Mouse (Mus musculus) lung, postnatal 0 days (tissue): ENCODE data around the gene Iqcf3. TPM values are rescaled to one million over a fixed set of nuclear protein-coding genes. Genes with fewer than 3 reads are reported as not detected.

ENCODE experiments used
- ATAC-seq: fragments of 200-750 bp; cut with Nextera tagmentation; 2 replicates; pipeline ENCODE4 v1.8.0; 2017; ENCODE audit warnings: moderate library complexity
- DNase-seq: peaks from one replicate; pipeline ENCODE4 v3.0.0-alpha.2; 2016; ENCODE audit warnings: low spot score
- H3K27ac ChIP-seq: fragments of 300-500 bp; sonication (generic); 2 replicates; pipeline ENCODE4 v1.5.1; 2014; ENCODE audit warnings: antibody characterized with exemption, mild to moderate bottlenecking, low read length, mixed read lengths
- H3K27me3 ChIP-seq: fragments of 300-500 bp; sonication (generic); replicated peaks from 2 replicates; pipeline ENCODE4 v1.6.1; 2014; ENCODE audit warnings: low read length, mixed read lengths; ENCODE audit not compliant: insufficient read depth
- H3K36me3 ChIP-seq: fragments of 300-500 bp; sonication (generic); 2 replicates; pipeline ENCODE4 v1.6.1; 2014; ENCODE audit warnings: low read length, mixed read lengths; ENCODE audit not compliant: insufficient read depth
- H3K4me1 ChIP-seq: fragments of 300-500 bp; sonication (generic); 2 replicates; pipeline ENCODE4 v1.6.1; 2014; ENCODE audit warnings: antibody characterized with exemption, low read depth, low read length, mixed read lengths; ENCODE audit not compliant: insufficient read depth
- H3K4me2 ChIP-seq: fragments of 300-500 bp; sonication (generic); replicated peaks from 2 replicates; pipeline ENCODE4 v1.6.1; 2014; ENCODE audit warnings: low read depth, mild to moderate bottlenecking, low read length, moderate library complexity, mixed read lengths
- H3K4me3 ChIP-seq: fragments of 300-500 bp; sonication (generic); 2 replicates; pipeline ENCODE4 v1.5.1; 2014; ENCODE audit warnings: low read depth, low read length
- H3K9ac ChIP-seq: fragments of 300-500 bp; sonication (generic); replicated peaks from 2 replicates; pipeline ENCODE4 v1.6.1; 2014; ENCODE audit warnings: low read depth, mild to moderate bottlenecking
- H3K9me3 ChIP-seq: fragments of 300-500 bp; sonication (generic); 2 replicates; pipeline ENCODE4 v1.6.1; 2016; ENCODE audit warnings: low read length, mixed read lengths
- CTCF ChIP-seq: IDR thresholded peaks from 2 replicates; pipeline ENCODE4 v1.5.1; 2016; ENCODE audit warnings: antibody characterized with exemption, mild to moderate bottlenecking
- EP300 ChIP-seq: IDR thresholded peaks from 2 replicates; pipeline ENCODE4 v1.6.1; 2016; ENCODE audit warnings: antibody characterized with exemption, mild to moderate bottlenecking, control low read depth
- WGBS: fragments of 180-500 bp; shearing (Covaris S2); extraction: QIAGEN DNeasy Blood & Tissue Kit; methylation state at CpG from one replicate; pipeline ENCODE4 v1.1.7; 2014; 5-methylcytosine and 5-hydroxymethylcytosine counted together
- polyA plus RNA-seq: library from polyadenylated mRNA; unstranded; fragments of >200 nt; fragmentation: Nextera tagmentation; extraction: Ambion mirVana; gene quantifications from 2 replicates; pipeline ENCODE4 v1.2.1, GENCODE M21; 2015

Gene Iqcf3
- polyA plus RNA-seq, 1 experiment from 2014 or later: not detected

DNA sequence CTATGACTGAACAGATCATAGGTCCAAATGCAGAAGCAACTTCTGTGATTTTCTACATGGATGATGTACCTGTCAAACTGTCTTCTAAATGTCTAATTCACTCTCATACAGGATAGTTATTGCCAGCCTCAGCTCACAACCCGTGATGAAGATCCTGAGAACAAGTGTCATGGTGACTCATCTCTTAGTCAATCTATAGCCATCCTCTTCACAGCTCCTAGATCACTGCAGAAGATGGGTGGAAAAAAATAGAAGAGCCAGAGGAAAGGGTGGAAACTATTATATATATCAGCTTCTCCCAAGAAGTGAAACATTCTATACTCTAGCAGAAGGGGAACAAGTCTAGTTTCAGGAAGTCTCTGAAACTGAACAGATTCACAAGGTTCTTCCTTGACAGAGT, 21.1 kb upstream of the Iqcf3 start:
- no peaks in the 10 kb centered on the region for H3K4me1 ChIP-seq
- H3K9me3 ChIP-seq: no peaks in the 10 kb centered on the region
- no peak for DNase-seq
- no peak for ATAC-seq
- TF ChIP-seq CTCF: no peak
- no peak for TF ChIP-seq EP300
- H3K4me2 ChIP-seq: no peak overlapping the region
- no peaks in the 10 kb centered on the region for H3K36me3 ChIP-seq
- 70% methylated on average over 1 of the region's 1 CpGs for WGBS
- no peak overlapping the region for H3K27ac ChIP-seq
- no peaks in the 10 kb centered on the region for H3K27me3 ChIP-seq
- H3K4me3 ChIP-seq: no peak overlapping the region
- H3K9ac ChIP-seq: no peak overlapping the region

DNA sequence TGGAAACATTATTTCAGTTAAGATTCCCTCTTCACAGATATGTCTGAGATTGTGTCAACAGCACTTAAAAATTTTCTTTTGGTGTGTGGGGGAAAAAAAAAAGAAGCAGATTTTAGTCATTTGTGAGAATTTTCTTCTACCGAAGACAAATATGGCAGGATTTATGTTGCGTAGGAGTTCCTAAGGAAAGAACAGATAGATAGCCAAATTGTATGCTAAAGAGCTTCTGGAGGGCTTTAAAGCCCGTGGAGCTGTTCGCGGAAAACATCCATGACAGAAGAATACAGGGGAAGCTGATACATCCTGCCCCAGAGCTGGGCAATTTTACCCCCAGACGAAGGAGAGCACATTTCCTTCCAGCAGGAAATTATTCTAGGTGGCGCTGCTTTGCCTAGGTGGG, 18.6 kb upstream of the Iqcf3 start:
- H3K9ac ChIP-seq: no peak overlapping the region
- H3K36me3 ChIP-seq: no peaks in the 10 kb centered on the region
- no peak overlapping the region for H3K27ac ChIP-seq
- ATAC-seq (no peak), DNase-seq (no peak)
- no peak for TF ChIP-seq CTCF
- no peak for TF ChIP-seq EP300
- H3K4me1 ChIP-seq: no peaks in the 10 kb centered on the region
- WGBS: 81% methylated on average over 7 of the region's 7 CpGs
- H3K27me3 ChIP-seq: no peaks in the 10 kb centered on the region
- H3K4me3 ChIP-seq: no peak overlapping the region
- no peak overlapping the region for H3K4me2 ChIP-seq
- no peaks in the 10 kb centered on the region for H3K9me3 ChIP-seq

DNA sequence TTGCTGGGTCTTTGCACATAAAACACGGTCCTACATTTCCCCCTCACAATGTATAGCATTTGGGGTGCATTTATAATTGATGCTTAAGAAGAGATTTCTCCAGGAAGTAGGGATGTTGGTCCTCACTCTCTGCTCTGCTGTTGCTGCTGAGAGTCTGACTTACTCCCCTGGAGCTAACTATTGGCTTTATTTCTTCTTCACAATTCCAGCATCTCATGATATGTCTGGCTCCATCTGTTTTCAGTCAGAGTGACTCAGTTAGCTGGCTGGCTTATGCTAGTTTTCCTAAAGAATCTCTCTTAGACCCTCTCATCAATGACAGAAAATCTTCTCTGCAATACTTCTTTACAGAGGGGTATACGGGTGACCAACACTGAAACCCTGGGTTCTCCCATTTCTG, 14.7 kb upstream of the Iqcf3 start:
- TF ChIP-seq EP300: no peak
- TF ChIP-seq CTCF: no peak
- 76% methylated on average over 2 of the region's 2 CpGs for WGBS
- ATAC-seq (no peak), DNase-seq (no peak)
- H3K36me3 ChIP-seq: no peaks in the 10 kb centered on the region
- H3K9me3 ChIP-seq: no peaks in the 10 kb centered on the region
- H3K4me2 ChIP-seq: no peak overlapping the region
- H3K27ac ChIP-seq: no peak overlapping the region
- H3K27me3 ChIP-seq: no peaks in the 10 kb centered on the region
- no peak overlapping the region for H3K4me3 ChIP-seq
- H3K9ac ChIP-seq: no peak overlapping the region
- H3K4me1 ChIP-seq: no peaks in the 10 kb centered on the region

DNA sequence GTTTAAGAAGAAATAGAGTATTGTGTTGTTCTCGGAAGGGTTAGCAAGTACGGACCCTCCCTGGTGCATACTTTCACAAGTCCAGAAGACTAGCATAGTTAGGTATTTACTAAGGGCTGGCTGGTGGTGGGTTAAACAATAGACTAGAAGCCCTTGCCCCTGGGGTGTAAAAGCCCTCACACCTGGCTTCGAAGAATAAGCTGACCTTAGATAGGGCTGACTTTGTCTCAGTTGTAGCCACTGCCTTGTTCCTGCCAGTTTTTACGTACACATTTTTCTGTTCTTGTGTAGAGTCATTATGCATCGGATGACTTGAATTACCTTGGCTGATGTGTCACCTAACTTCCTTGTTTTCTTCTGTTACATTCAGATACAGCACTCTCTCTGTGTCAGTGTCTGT, 11.9 kb upstream of the Iqcf3 start:
- DNase-seq: no peak
- Histone ChIP-seq H3K4me3 (no peak overlapping the region), H3K36me3 (no peaks in the 10 kb centered on the region), H3K27me3 (no peaks in the 10 kb centered on the region), H3K9me3 (no peaks in the 10 kb centered on the region), H3K27ac (no peak overlapping the region), H3K9ac (no peak overlapping the region), H3K4me1 (no peaks in the 10 kb centered on the region), H3K4me2 (no peak overlapping the region)
- ATAC-seq: no peak
- WGBS: 93% methylated on average over 5 of the region's 5 CpGs
- TF ChIP-seq CTCF: no peak
- no peak for TF ChIP-seq EP300

DNA sequence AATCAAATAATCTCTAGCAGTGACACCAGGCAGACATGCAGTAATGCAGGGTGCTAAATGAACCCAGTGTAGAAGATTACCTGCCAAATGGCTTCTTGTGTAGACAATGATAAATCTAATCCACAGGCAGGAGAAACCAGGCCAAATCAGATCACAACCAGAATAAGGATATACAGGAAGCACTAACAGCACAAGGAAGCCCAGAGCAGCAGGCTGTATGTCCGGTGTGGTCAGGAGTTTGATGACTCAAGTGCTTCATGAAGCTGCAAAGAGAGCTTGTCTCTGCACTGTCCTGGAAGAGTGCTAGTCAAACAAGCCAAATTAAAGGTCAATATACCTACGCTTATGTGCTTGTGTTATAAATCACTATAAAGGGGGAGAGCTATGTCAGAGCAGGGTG, 10.8 kb upstream of the Iqcf3 start:
- 59% methylated on average over 2 of the region's 2 CpGs for WGBS
- no peak for ATAC-seq
- H3K27me3 ChIP-seq: no peaks in the 10 kb centered on the region
- H3K4me1 ChIP-seq: no peaks in the 10 kb centered on the region
- DNase-seq: no peak
- H3K36me3 ChIP-seq: no peaks in the 10 kb centered on the region
- H3K9me3 ChIP-seq: no peaks in the 10 kb centered on the region
- no peak overlapping the region for H3K4me3 ChIP-seq
- TF ChIP-seq CTCF: no peak
- TF ChIP-seq EP300: no peak
- H3K4me2 ChIP-seq: no peak overlapping the region
- H3K9ac ChIP-seq: no peak overlapping the region
- H3K27ac ChIP-seq: no peak overlapping the region

DNA sequence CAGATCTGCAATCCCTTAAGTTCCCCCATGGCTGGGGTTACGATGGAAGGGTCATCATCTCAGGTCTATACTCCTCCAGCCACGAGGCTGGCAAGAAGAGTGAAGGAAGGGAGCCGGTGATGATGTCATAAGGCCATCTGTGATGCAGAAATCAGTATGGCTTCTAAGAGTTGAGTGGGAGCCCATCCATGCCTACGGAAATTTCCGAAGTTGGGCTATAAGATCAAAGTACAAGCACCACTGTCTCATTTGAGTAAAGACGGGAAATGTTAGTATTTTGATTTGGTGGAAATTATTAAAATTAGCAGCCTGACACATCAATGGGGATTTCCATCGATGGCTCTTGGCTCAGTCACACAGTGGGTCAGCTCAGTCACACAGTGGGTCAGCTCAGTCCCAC, 9.5 kb upstream of the Iqcf3 start, which contains the start of gene Iqcf4:
TSS of gene Iqcf4 (minus strand) at position 101 of the 400 bp plus-strand sequence.
- Histone ChIP-seq H3K4me2 (no peak within 1 kb of the TSS), H3K27me3 (no peaks in the 10 kb centered on the region), H3K4me1 (no peaks in the 10 kb centered on the region), H3K36me3 (no peaks in the 10 kb centered on the region), H3K4me3 (no peak within 1 kb of the TSS), H3K27ac (no peak within 1 kb of the TSS), H3K9ac (no peak within 1 kb of the TSS), H3K9me3 (no peaks in the 10 kb centered on the region)
- WGBS: 80% methylated on average over 7 of the region's 7 CpGs
- DNase-seq: no peak
- TF ChIP-seq EP300 (no peak), CTCF (no peak)
- no peak for ATAC-seq

DNA sequence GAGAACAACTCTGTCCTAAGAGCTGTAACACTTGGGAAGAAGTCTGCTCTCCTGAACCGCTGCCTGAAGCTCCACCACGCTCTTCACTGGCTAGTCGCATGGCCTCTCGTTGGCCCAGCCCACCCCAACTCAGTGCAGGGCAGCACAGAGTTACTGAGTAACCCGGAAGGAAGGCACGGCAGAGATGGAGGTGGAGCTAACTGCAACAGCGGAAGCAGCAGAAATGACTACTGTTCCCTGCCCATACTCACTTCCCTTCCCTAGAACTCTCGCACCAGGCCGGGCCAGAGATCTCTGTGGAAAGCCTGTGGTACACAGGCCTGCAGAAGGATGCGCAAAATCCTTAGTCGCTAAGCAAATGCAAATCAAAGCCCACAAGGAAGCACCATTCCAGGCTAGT, 5.0 kb upstream of the Iqcf3 start:
- Histone ChIP-seq H3K4me1 (no peaks in the 10 kb centered on the region), H3K27ac (no peak overlapping the region), H3K36me3 (no peaks in the 10 kb centered on the region), H3K4me3 (no peak overlapping the region), H3K27me3 (no peaks in the 10 kb centered on the region), H3K9me3 (no peaks in the 10 kb centered on the region), H3K4me2 (peak overlapping the region; percentile 27; the same call in 1 of the 2 replicates), H3K9ac (no peak overlapping the region)
- no peak for TF ChIP-seq EP300
- no peak for TF ChIP-seq CTCF
- WGBS: 39% methylated on average over 11 of the region's 11 CpGs
- ATAC-seq: no peak; the same call in 1 of the 2 replicates
- peak; percentile 9 for DNase-seq
